ENCODE assay signal across 25 mouse cellular contexts in the genomic region with DNA sequence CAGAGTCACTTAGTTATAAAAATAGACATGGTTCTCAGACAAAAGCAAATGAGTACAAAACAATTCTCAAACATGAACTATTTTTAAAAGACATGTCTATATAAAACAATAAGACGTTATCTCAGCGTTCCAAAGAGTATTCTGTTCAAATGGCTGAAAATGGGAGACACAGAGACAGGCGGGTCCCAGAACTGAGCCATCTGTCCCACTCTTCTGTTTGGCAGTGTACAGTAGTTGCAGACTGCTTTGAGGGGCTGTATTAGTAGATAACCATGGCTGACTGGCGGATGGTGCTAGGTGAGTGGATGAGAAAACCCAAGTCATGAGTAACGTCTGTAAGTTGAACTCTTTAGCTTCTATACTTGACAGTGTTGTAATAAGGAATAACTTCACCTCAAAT. TPM values are rescaled to one million over a fixed set of nuclear protein-coding genes. Genes with fewer than 3 reads are reported as not detected.
DNase-seq lines count a peak whose midpoint lies in the region; ATAC-seq and TF ChIP-seq lines count a peak whose summit lies in the region.
"Had no signal": no experiment of that assay in that cellular context is flagged by ENCODE, and none has a peak within 500 bp of the region (broad histone marks: within the 10 kb centered on the region; RNA-seq: fewer than 3 reads in every experiment).

No protein-coding gene starts in this region.

- H3K4me1 ChIP-seq in forebrain, postnatal 0 days (ENCODE audit: insufficient read depth) = no peaks in the 10 kb centered on the region
- H3K4me1 ChIP-seq in forebrain, embryonic 15.5 days = peaks cover 6% of the 10 kb centered on the region

- H3K36me3 ChIP-seq in forebrain, postnatal 0 days (ENCODE audit: insufficient read depth) = peaks cover 26% of the 10 kb centered on the region
- H3K36me3 ChIP-seq in forebrain, embryonic 15.5 days = peaks cover 28% of the 10 kb centered on the region
- H3K36me3 ChIP-seq: G1E had no signal

- H3K9ac ChIP-seq in forebrain, postnatal 0 days = no peak overlapping the region
- no peak overlapping the region for H3K9ac ChIP-seq in forebrain, embryonic 15.5 days (replicated peaks)
- H3K9ac ChIP-seq: embryonic facial prominence, embryonic 13.5 days; forebrain, embryonic 12.5 days; heart, embryonic 15.5 days; hindbrain, embryonic 13.5 days had no signal

- no peak overlapping the region for H3K4me2 ChIP-seq in forebrain, postnatal 0 days (ENCODE audit: low read depth)
- H3K4me2 ChIP-seq in forebrain, embryonic 15.5 days (replicated peaks) = no peak overlapping the region
- H3K4me2 ChIP-seq: embryonic facial prominence, embryonic 13.5 days; forebrain, embryonic 12.5 days; heart, embryonic 11.5 days; heart, embryonic 15.5 days; hindbrain, embryonic 13.5 days had no signal

- no peaks in the 10 kb centered on the region for H3K27me3 ChIP-seq in forebrain, postnatal 0 days (ENCODE audit: insufficient read depth, low read length)
- H3K27me3 ChIP-seq in forebrain, embryonic 15.5 days = no peaks in the 10 kb centered on the region
- H3K27me3 ChIP-seq: embryonic facial prominence, embryonic 13.5 days; forebrain, embryonic 12.5 days; heart, embryonic 15.5 days; hindbrain, embryonic 13.5 days had no signal

- no peak for TF ChIP-seq CTCF in forebrain, postnatal 0 days (IDR thresholded peaks at IDR 0.05; ENCODE audit: low read depth)

- WGBS in forebrain, postnatal 0 days = 71% methylated on average over 5 of the region's 5 CpGs
- WGBS in forebrain, embryonic 15.5 days = 86% methylated on average over 5 of the region's 5 CpGs

- DNase-seq in forebrain, postnatal 0 days = peak; percentile 6
- DNase-seq in layer of hippocampus, adult 11-12 months (ENCODE audit: low spot score) = peak; percentile 36
- no peak for DNase-seq in layer of hippocampus, adult 9-10 months (ENCODE audit: low spot score)
- peak; percentile 32 to 73 for DNase-seq in layer of hippocampus, adult 18-20 months (ENCODE audit: low spot score in 2 of 2)
- DNase-seq in layer of hippocampus, postnatal 10 days (ENCODE audit: low spot score in 2 of 2) = peak; percentile 22 to 27
- no peak for DNase-seq in spleen, postnatal 14 days (ENCODE audit: low spot score in 2 of 2)
- DNase-seq in left cerebral cortex, adult 11 months (ENCODE audit: low spot score) = no peak
- DNase-seq: adrenal gland, adult 8-10 months; adrenal gland, postnatal 36 days; B cell, adult 2 months; cerebellum, adult 18-20 months; cerebellum, adult 9-11 months; cerebellum, postnatal 36 days; gastrocnemius, adult 2 months; gastrocnemius, postnatal 25 days; heart, adult 18-20 months had no signal

- H3K27ac ChIP-seq in forebrain, postnatal 0 days (ENCODE audit: low read depth, low read length) = no peak overlapping the region
- no peak overlapping the region for H3K27ac ChIP-seq in forebrain, embryonic 15.5 days (replicated peaks)
- H3K27ac ChIP-seq: embryonic facial prominence, embryonic 13.5 days; forebrain, embryonic 12.5 days; gastrocnemius, adult 2 months; heart, embryonic 15.5 days; hindbrain, embryonic 13.5 days; hindbrain, postnatal 0 days had no signal

- H3K9me3 ChIP-seq in forebrain, postnatal 0 days (ENCODE audit: low read length) = no peaks in the 10 kb centered on the region
- H3K9me3 ChIP-seq in forebrain, embryonic 15.5 days = no peaks in the 10 kb centered on the region
- H3K9me3 ChIP-seq: embryonic facial prominence, embryonic 13.5 days; forebrain, embryonic 12.5 days; G1E; heart, embryonic 15.5 days; hindbrain, embryonic 13.5 days had no signal

- no peak overlapping the region for H3K4me3 ChIP-seq in forebrain, postnatal 0 days (ENCODE audit: low read depth, low read length)
- no peak overlapping the region for H3K4me3 ChIP-seq in forebrain, embryonic 15.5 days
- H3K4me3 ChIP-seq: embryonic facial prominence, embryonic 13.5 days; forebrain, embryonic 12.5 days; gastrocnemius, adult 2 months; heart, embryonic 15.5 days; hindbrain, embryonic 13.5 days had no signal

- ATAC-seq in forebrain, postnatal 0 days = no peak; the same call in 1 of the 2 replicates
- ATAC-seq in forebrain, embryonic 15.5 days (replicated peaks) = no peak
- ATAC-seq: CD4-positive, CD25-positive, alpha-beta regulatory T cell, adult 4 months; hindbrain, postnatal 0 days had no signal

RNA-seq across cellular contexts. Expression of a gene that starts 5.2 kb away (rescaled TPM):
- 60.7 and 67.1 TPM in 2 replicates for total RNA-seq in forebrain, postnatal 0 days (2014; rRNA removed)
- polyA plus RNA-seq in forebrain, postnatal 0 days (2015; fragmentation: Nextera tagmentation; extraction: Ambion mirVana) = 46.0 and 52.7 TPM in 2 replicates
- polyA plus RNA-seq in forebrain, embryonic 15.5 days (2015; fragmentation: Nextera tagmentation; extraction: Ambion mirVana) = 41.4 and 43.9 TPM in 2 replicates
- 100 to 1,000 TPM; 122 to 124 TPM for total RNA-seq in layer of hippocampus, adult 18-20 months (2021)
- total RNA-seq in layer of hippocampus, postnatal 10 days (2021) = 100 to 1,000 TPM; 128 to 140 TPM

RNA-seq across cellular contexts. Expression of a gene that starts 47.6 kb away (rescaled TPM):
- total RNA-seq in forebrain, postnatal 0 days (2014; rRNA removed) = 19.0 and 20.5 TPM in 2 replicates
- 24.3 TPM in 2 replicates for polyA plus RNA-seq in forebrain, postnatal 0 days (2015; fragmentation: Nextera tagmentation; extraction: Ambion mirVana)
- 22.8 and 23.3 TPM in 2 replicates for polyA plus RNA-seq in forebrain, embryonic 15.5 days (2015; fragmentation: Nextera tagmentation; extraction: Ambion mirVana)
- 10 to 100 TPM; 18.3 to 19.5 TPM for total RNA-seq in layer of hippocampus, adult 18-20 months (2021)
- 10 to 100 TPM; 24.4 to 26.4 TPM for total RNA-seq in layer of hippocampus, postnatal 10 days (2021)

RNA-seq across cellular contexts. Expression of a gene that starts 47.7 kb away (rescaled TPM):
- total RNA-seq in forebrain, postnatal 0 days (2014; rRNA removed) = 4.0 and 5.2 TPM in 2 replicates
- polyA plus RNA-seq in forebrain, postnatal 0 days (2015; fragmentation: Nextera tagmentation; extraction: Ambion mirVana) = 4.6 and 6.6 TPM in 2 replicates
- polyA plus RNA-seq in forebrain, embryonic 15.5 days (2015; fragmentation: Nextera tagmentation; extraction: Ambion mirVana) = 3.6 and 5.8 TPM in 2 replicates
- 1 to 10 TPM; 2.3 to 2.8 TPM for total RNA-seq in layer of hippocampus, adult 18-20 months (2021)
- 1 to 10 TPM; 1.9 to 3.1 TPM for total RNA-seq in layer of hippocampus, postnatal 10 days (2021)

Comparison
In these comparisons a context has a peak if more than half of its experiments do, and no peak if none do; other contexts are left out.
1. DNase-seq: peak in forebrain, postnatal 0 days (single experiment), layer of hippocampus, adult 11-12 months (single experiment), layer of hippocampus, adult 18-20 months (2 of 2) and layer of hippocampus, postnatal 10 days (2 of 2); none in layer of hippocampus, adult 9-10 months (single experiment), spleen, postnatal 14 days (0 of 2) and left cerebral cortex, adult 11 months (single experiment).